ENCODE assay signal across 14 mouse cellular contexts in genomic region chr13:99107983-99108382, GRCm38 (mm10).
DNase-seq lines count a peak whose midpoint lies in the region; ATAC-seq lines count a peak whose summit lies in the region.
"Had no signal": no experiment of that assay in that cellular context is flagged by ENCODE, and none has a peak within 500 bp of the region (broad histone marks: within the 10 kb centered on the region; RNA-seq: fewer than 3 reads in every experiment).

No protein-coding gene starts in this region.

- peak; percentile 93 for ATAC-seq in megakaryocyte-erythroid progenitor cell, adult 5-6 weeks (replicated peaks; ENCODE audit: low FRiP score, low TSS enrichment, poor library complexity, severe bottlenecking)
- ATAC-seq: CD4-positive, CD25-positive, alpha-beta regulatory T cell, adult 4 months; hindbrain, postnatal 0 days had no signal

- peak; percentile 26 for DNase-seq in ovary, adult 18-20 months (ENCODE audit: low spot score)
- DNase-seq in ovary, postnatal 10 days (ENCODE audit: low spot score), result no peak
- DNase-seq in c-Kit-positive CD71-positive TER-119-negative erythroid progenitor cells, embryonic 14.5 days (ENCODE audit: low read depth), result peak; percentile 76
- peak; percentile 79 for DNase-seq in liver
- DNase-seq in layer of hippocampus, postnatal 36 days, result no peak
- DNase-seq in cerebellum, adult 9-11 months, result no peak
- DNase-seq: adrenal gland, postnatal 14 days; heart, adult 11 months; kidney, adult 9 months; spleen, adult 18-20 months; thymus, adult 18-20 months had no signal

Comparison
In these comparisons a context has a peak if more than half of its experiments do, and no peak if none do; other contexts are left out.
1. DNase-seq: peak in ovary, adult 18-20 months (single experiment), c-Kit-positive CD71-positive TER-119-negative erythroid progenitor cells, embryonic 14.5 days (single experiment) and liver (single experiment); none in ovary, postnatal 10 days (single experiment), layer of hippocampus, postnatal 36 days (0 of 2) and cerebellum, adult 9-11 months (single experiment).